Mouse (Mus musculus) heart, postnatal 0 days (tissue): ENCODE results near the gene Pde4b.

Experiments used
- CTCF ChIP-seq: IDR thresholded peaks from 2 replicates; pipeline ENCODE4 v1.5.1; 2016; ENCODE audit warnings: antibody characterized with exemption, control low read depth, low read depth
- EP300 ChIP-seq: IDR thresholded peaks from 2 replicates; pipeline ENCODE4 v1.6.1; 2016; ENCODE audit warnings: antibody characterized with exemption, low read depth

GRCm38 (mm10) chr4:102253994-102254393 lies 166.7 kb downstream of the Pde4b start:
- no peak for TF ChIP-seq CTCF
- no peak for TF ChIP-seq EP300
